Mouse (Mus musculus): ENCODE results near the gene Tsfm.
A peak's percentile ranks its signal among the peaks of the same experiment; 100 is the strongest.

Gene Tsfm

DNA sequence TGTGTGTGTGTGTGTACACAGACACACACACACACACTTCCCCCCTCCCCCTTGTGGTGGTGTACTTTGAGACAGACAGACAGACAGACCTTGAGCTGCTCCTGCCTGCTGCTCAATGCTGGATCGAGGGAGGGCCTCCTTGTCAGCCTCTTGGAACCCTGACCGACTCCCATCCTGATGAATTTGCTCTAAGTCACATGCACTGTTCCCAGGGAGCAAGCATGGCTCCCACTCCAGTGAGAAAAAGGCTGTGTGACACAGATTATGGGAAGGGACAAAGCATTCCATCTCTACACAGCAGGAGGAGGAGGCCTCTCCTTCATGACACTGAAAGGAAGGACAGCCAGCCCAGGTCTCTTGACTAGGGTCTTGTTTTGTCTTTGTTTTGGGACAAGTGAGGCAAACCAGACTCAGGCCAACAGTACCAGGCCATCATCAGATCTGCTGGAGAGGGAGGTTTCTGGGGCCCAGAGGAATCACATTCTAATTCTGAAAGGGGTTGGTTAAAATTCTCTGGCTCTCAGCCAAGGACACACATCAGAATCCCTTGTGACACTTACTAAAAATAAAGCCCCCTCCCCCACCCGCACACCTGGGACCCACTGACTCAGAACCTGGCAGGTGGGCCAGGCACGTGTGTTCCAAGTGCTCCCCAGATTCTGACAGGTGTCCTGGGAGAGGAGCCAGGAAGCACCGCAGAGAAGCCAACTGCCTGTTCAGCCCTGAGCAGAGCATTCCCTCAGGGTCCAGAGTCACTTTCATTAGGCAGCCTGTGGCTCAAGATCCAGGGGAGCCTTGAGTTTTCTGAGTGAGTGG lies 46.2 kb downstream of the Tsfm start:
- DNase-seq = peak; percentile 92

DNA sequence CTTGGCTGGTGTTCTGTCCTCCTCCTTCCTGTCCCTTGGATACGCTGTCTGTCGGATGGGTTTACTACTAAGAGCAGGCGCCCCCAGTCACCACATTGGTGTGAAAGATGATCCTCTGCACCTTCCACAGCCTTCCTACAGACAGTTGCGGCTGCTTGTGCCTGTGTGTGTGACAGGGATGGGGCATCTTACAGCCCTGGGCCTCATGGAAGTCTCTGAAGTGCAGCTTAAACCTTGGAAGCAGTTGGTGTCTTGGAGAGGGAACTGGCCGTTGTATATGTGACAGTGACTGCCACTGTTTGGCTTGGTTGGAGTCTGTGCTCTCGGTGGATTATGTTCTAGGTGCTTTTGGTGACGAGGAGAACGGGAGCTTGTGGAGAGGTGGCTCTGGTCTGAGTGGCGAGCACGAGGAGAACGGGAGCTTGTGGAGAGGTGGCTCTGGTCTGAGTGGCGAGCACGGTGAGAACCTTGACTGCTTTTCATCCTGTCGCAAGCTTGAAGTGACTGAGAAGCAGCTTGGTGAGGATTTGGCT lies 47.4 kb downstream of the Tsfm start:
- no peak for DNase-seq

DNA sequence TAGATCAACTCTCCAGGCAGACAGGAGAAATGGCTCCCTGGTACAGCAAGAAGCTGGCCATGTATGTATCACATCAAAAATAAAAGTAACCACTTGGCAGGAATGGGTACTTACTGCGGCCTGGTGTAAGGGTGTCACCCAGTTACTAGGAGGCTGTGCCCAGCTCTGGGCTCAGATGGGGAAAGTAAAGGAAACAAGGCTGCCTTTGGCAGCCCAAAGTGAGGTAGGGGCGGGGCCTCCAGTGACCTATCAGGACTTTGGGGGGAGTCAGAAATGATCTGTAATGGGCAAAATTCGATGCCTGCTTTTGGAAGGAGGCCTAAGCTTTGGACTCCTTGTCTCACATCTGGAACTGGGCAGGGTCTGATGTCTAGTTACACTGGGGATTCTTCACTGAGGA lies 48.9 kb downstream of the Tsfm start:
- DNase-seq = no peak

- DNase-seq = no peak
These were observed 49.6 kb downstream of the Tsfm start for GRCm38 (mm10) chr10:126980933-126981530.

- DNase-seq = peak; percentile 77
These were observed 50.3 kb downstream of the Tsfm start for GRCm38 (mm10) chr10:126980221-126980932.

- DNase-seq = peak; percentile 84
These were observed 50.9 kb downstream of the Tsfm start for GRCm38 (mm10) chr10:126979636-126980151.

DNA sequence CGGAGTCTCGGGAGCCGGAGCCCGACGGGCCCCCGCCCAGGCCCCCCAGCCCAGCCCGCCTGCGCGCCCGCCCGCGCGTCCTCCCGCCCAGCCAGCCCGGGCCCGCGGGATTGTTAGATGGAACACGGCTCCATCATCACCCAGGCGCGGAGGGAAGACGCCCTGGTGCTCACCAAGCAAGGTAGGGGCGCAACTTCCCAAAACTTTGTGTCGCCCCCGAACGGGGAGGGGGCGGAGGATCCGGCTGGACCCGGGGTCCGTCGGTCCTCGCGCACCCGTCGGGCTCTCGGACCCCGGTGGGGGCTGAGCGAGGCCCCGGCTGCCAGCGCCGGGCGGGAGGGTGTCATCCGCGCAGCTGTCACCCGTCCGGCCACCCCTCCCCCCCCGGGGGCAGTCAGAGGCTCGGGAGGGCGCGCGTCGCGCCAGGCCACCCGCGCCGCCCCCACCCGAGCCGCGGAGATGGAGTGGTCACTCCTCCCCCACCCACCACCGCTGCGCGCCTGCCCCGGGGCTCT lies 51.5 kb downstream of the Tsfm start:
- DNase-seq = peak; percentile 82

DNA sequence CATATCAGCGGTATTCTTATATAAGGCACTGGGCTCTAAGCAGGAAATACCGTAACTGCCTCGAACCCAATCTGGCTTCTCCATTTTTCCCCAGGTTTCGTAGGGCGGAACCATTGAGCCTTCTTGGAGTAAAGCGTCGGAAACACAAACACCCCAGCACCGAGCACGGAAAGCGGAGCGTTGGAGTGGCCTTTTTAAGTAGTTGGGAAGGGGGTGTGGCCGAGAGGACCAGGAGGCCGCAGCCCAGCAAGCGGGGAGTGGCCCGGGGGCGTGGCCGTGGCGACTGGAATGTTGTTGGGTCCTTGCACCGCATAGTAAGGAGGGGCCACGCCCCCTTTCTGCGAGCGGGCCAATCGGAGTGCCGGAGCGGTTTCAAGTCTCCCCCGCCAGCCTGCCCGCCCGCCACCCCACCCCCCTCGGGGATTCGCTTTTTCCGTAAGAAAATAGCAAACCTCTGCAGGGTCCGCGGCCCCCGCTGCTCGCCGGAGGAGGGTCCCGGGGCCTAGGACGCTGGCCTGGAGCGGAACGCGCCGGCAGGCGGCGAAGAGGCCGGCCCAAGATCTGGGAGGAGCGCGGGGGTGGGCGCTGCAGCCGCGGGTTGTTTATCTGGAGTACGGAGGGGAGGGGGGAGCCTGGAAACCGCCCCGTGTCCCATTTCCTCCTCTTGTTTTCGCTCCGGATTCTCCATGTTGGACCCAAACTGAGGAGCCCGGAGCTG lies 52.2 kb downstream of the Tsfm start, which contains the start of gene Ctdsp2:
Ctdsp2 (plus strand) TSS at position 441 of the 718 bp plus-strand sequence.
- peak; percentile 100 for DNase-seq

DNA sequence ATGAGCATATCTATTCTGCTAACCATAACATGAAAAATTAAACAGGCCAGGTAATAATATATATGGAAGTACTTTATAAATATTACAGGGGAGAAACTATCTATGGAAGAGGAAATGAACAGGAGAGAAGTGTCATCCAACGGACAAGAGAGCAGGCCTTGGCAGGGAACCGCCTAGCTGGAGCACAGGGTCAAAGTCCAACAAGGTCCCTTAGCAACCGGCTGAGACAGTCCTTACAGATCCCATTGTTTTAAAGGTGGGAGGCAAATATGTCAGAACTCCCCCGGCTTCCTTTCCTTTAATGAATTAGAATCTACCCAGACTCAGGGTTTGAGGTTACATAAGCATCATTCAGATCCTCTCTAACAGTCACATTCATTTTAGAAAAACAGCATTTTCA lies 53.6 kb downstream of the Tsfm start:
- no peak for DNase-seq

DNA sequence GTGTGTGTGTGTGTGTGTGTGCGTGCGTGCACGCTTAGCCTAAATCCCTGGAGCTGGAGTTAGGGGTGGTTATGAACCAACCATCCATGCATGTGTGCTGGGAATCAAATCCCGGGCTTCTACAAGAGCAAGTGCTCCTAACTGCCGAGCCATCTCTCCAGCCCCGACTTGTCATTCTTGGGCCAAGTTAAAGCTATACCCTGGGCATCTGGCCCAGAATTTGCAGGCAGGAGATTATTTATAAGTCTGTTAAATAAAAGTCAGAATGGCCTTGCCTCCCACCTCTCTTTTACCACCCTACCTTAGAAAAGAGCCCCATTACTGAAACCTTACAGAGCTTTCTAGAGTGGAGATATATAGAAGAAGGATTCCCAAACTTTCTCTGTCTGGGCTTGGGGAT lies 54.9 kb downstream of the Tsfm start:
- DNase-seq = no peak

GRCm38 (mm10) chr10:126972988-126973387 lies 57.7 kb downstream of the Tsfm start:
- DNase-seq = no peak

GRCm38 (mm10) chr10:126972051-126972725 lies 58.5 kb downstream of the Tsfm start:
- DNase-seq = no peak

DNA sequence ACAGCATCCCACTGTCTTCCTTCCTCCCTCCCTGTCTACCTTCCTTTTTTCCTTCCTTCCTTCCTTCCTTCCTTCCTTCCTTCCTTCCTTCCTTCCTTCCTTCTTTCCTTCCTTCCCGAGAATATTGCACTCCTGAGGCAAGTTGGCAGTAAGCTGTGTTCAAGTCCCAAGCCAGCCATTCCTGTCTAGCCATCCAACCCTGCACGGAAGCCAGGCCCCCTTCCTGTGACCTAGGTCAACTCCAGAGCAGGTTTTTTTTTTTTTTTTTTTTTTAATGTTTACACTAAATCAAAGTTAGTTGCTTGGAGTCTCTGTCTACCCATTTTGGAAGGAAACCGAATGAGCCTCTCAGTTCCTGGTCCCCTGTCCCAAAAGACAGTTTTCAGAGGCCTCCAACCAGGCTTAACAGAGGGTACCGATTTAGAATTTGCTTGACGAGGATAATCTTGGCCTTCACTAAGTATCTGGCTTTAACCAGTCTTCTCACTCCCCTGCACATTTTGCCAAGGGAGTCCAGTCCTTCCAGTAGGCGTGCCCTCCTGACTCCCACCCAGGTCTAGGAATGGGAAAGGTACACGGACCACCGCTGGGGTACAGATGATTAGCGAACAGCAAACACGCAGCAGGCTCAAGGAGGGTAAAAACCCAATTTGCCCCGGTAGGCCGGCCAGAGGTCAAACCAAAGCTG lies 59.1 kb downstream of the Tsfm start:
- DNase-seq = no peak

GRCm38 (mm10) chr10:126963821-126964220 lies 66.8 kb downstream of the Tsfm start:
- DNase-seq = no peak

- no peak for DNase-seq
These were observed 67.7 kb downstream of the Tsfm start for GRCm38 (mm10) chr10:126962966-126963330.

DNA sequence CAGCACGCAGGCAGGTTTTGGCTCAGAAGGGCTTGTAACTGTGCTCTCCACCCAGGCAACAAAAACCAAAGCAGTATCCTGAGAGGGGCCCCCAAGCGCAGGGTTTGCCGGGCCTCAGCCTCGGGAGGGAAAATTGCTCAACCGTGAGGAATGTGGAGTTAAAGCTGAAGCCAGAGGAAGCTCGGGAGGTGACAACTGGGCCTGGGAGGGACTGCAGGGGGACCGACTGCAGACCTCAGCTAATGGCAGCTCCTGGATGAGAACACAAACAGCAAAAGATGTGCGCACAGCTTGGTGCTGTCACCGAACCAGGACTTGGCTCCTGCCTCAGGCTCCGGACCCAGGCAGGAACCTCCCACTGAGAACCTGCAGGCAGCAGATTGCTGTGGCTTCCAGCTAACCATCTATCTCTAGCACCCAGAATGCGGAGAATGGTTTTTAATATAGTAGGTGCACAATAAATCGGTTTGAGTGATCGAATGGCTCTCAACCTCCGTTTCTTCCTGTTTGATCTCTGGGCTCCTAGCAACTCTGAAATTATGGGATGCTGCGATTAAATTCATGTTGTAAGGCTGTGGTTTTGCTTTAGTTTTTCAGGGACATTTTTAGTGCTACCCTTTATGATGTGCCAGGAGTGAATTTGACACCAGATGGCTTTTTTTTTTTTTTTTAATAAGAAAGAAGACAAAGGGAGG lies 68.2 kb downstream of the Tsfm start:
- DNase-seq = peak; percentile 88

DNA sequence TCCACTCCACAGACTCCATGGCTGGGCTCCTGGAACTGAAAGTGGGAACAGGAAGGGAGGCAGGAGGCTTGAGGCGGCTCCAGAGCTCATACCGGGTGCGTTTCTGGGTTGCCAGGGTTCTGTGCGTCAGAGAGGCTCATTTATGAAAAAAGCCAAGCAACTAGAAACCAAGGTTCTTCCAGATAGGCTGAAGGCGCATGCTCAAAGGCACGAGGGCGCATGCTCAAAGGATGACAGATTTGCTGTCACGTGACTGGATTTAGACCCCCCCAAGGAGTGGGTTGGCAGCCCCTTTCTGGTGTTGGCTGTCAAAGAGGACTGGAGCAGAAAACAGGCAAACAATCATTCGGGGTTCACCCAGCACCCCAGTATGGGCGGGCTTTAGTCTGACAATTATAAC lies 68.9 kb downstream of the Tsfm start:
- peak; percentile 89 for DNase-seq
